Mouse (Mus musculus) embryonic facial prominence, embryonic 13.5 days (tissue): ENCODE data around the gene Nrxn1. TPM values are rescaled to one million over a fixed set of nuclear protein-coding genes. Genes with fewer than 3 reads are reported as not detected.
"Not testable (repeated sequence)": the region's sequence is repeated elsewhere in the genome, so short reads cannot be mapped to it uniquely, and the experiment has no call there.

Experiments used
- ATAC-seq: fragments of 200-750 bp; cut with Nextera tagmentation; 2 replicates; pipeline ENCODE4 v1.8.0; 2017; ENCODE audit warnings: low read depth; ENCODE audit not compliant: insufficient number of reproducible peaks, insufficient read depth, low FRiP score, low TSS enrichment
- H3K27ac ChIP-seq: fragments of 300-500 bp; sonication (generic); 2 replicates; pipeline ENCODE4 v1.5.1; 2015; ENCODE audit warnings: moderate library complexity, mild to moderate bottlenecking, inconsistent platforms
- H3K27me3 ChIP-seq: fragments of 300-500 bp; sonication (generic); 2 replicates; pipeline ENCODE4 v1.6.1; 2015; ENCODE audit warnings: mild to moderate bottlenecking, inconsistent platforms
- H3K36me3 ChIP-seq: fragments of 300-500 bp; sonication (generic); 2 replicates; pipeline ENCODE4 v1.6.1; 2015; ENCODE audit warnings: mild to moderate bottlenecking, inconsistent platforms
- H3K4me1 ChIP-seq: fragments of 300-500 bp; sonication (generic); 2 replicates; pipeline ENCODE4 v1.6.1; 2015; ENCODE audit warnings: inconsistent platforms
- H3K4me2 ChIP-seq: fragments of 300-500 bp; sonication (generic); 2 replicates; pipeline ENCODE4 v1.6.1; 2015; ENCODE audit warnings: moderate library complexity, mild to moderate bottlenecking, inconsistent platforms
- H3K4me3 ChIP-seq: fragments of 300-500 bp; sonication (generic); 2 replicates; pipeline ENCODE4 v1.5.1; 2015; ENCODE audit warnings: mild to moderate bottlenecking, inconsistent platforms
- H3K9ac ChIP-seq: fragments of 300-500 bp; sonication (generic); 2 replicates; pipeline ENCODE4 v1.6.1; 2015; ENCODE audit warnings: mild to moderate bottlenecking, inconsistent platforms
- H3K9me3 ChIP-seq: fragments of 300-500 bp; sonication (generic); 2 replicates; pipeline ENCODE4 v1.6.1; 2016; ENCODE audit warnings: inconsistent platforms
- WGBS: fragments of 180-500 bp; shearing (Covaris S2); methylation state at CpG from one replicate; pipeline ENCODE4 v1.1.7; 2015; ENCODE audit warnings: mixed read lengths; 5-methylcytosine and 5-hydroxymethylcytosine counted together
- polyA plus RNA-seq: library from polyadenylated mRNA; unstranded; fragments of >200 nt; fragmentation: Nextera tagmentation; extraction: Ambion mirVana; gene quantifications from 2 replicates; pipeline ENCODE4 v1.2.1, GENCODE M21; 2015

Nrxn1 gene
- polyA plus RNA-seq, 1 experiment from 2014 or later, result 10.3 TPM

DNA sequence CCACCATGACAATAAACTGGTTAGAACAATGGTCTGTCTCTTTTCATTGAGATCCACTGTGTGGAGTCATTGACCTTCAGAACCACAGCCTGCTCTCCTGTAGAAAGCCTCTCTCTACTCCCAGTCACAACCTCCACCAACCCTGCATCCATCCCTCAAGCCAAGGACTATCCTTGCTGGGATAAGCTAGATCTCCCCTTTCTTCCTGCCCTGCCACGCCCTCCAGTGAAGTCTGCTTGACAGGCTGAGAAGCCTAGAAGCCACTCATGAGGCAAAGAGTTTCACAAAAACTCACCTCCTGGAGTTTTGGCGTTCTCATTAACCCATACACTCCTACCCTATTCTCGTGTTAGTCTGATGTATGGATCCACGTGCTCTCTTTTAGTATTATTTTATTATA, 821.7 kb downstream of the Nrxn1 start:
- no peak overlapping the region for H3K9ac ChIP-seq
- H3K4me1 ChIP-seq, result no peaks in the 10 kb centered on the region
- no peaks in the 10 kb centered on the region for H3K36me3 ChIP-seq
- H3K9me3 ChIP-seq, result no peaks in the 10 kb centered on the region
- H3K27me3 ChIP-seq, result no peaks in the 10 kb centered on the region
- no peak overlapping the region for H3K27ac ChIP-seq
- H3K4me3 ChIP-seq, result no peak overlapping the region
- WGBS, result 20% methylated on average over 4 of the region's 4 CpGs
- H3K4me2 ChIP-seq, result no peak overlapping the region
- ATAC-seq, result no peak

DNA sequence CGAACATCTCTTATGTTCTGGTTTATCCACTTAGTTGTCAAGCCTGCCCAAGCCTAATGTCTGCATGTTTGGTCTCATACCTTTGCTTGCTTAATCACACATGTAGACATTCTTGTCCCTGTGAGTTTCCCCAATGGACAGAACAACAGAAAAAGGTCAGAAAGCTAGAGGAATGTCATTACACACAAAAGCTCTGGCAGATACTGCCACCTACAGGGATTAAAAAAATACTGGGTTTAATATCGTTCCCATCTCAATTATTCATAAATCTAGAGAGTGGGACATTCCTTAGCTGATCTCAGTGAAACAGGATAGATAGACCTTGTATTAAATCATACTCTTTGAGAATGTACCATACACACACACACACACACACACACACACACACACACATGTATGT, 823.7 kb downstream of the Nrxn1 start:
- Histone ChIP-seq H3K9me3 (no peaks in the 10 kb centered on the region), H3K27ac (no peak overlapping the region), H3K4me3 (no peak overlapping the region), H3K4me1 (no peaks in the 10 kb centered on the region), H3K9ac (no peak overlapping the region), H3K27me3 (no peaks in the 10 kb centered on the region), H3K4me2 (no peak overlapping the region), H3K36me3 (no peaks in the 10 kb centered on the region)
- ATAC-seq, result no peak
- 72% methylated on average over 2 of the region's 2 CpGs for WGBS

DNA sequence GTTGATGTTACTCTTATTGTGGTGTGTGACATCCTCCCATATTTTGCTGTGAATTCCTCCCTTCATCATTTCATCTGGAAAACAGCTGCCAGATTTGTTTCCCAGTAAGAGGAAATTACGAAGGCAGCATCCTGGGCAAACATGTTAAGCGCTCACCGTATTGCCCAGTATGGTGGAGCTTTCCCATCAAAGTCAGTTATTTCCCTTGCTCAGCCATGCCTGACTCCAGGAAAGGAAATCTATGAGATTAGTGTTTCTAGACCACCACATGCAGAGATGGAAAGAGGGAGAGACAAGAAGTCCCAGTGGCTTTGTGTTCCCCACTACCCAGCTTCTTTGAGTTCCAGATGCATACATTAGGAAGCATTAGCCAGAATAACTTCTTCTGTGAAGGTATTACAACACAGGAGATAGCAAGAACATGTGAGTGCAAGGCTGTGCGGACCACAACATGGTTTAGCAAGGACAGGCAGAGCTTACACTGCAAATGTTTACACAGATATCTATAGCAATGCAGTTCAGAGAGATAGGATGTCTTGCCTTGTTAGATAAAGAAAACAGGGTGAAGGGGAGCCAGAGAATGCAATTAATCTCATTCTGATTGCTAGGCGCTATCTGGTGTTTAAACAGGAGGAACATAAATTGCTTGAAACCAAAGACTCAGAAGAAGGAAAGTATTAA, 839.3 kb downstream of the Nrxn1 start:
- H3K4me3 ChIP-seq, result no peak overlapping the region
- no peaks in the 10 kb centered on the region for H3K9me3 ChIP-seq
- no peak overlapping the region for H3K27ac ChIP-seq
- H3K36me3 ChIP-seq, result no peaks in the 10 kb centered on the region
- H3K27me3 ChIP-seq, result no peaks in the 10 kb centered on the region
- H3K9ac ChIP-seq, result no peak overlapping the region
- peaks cover 6% of the 10 kb centered on the region for H3K4me1 ChIP-seq
- WGBS, result 61% methylated on average over 5 of the region's 5 CpGs
- H3K4me2 ChIP-seq, result no peak overlapping the region
- no peak for ATAC-seq

DNA sequence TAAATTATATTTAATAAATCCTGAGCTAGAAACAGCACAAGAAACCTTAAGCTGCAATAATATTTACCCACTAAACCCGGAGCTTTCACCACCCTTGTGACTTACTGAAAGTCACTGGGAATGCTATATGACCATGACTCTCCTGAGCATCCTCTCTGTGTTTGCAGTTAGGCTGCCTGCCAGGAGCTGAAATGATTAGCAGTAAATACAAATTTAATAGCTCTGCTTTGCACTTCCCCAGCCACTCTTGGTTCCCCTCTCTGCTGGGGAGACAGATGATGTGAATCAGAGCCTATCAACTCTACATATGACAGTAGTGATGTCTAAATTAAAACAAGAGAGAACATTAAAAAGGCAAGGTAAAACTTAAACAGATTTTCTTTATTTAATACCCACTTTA, 840.7 kb downstream of the Nrxn1 start:
- no peak overlapping the region for H3K9ac ChIP-seq
- H3K27ac ChIP-seq, result no peak overlapping the region
- H3K27me3 ChIP-seq, result no peaks in the 10 kb centered on the region
- H3K4me1 ChIP-seq, result peaks cover 6% of the 10 kb centered on the region
- no peak overlapping the region for H3K4me2 ChIP-seq
- H3K9me3 ChIP-seq, result no peaks in the 10 kb centered on the region
- no peak for ATAC-seq
- H3K36me3 ChIP-seq, result no peaks in the 10 kb centered on the region
- no peak overlapping the region for H3K4me3 ChIP-seq
- 59% methylated on average over 1 of the region's 1 CpGs for WGBS

DNA sequence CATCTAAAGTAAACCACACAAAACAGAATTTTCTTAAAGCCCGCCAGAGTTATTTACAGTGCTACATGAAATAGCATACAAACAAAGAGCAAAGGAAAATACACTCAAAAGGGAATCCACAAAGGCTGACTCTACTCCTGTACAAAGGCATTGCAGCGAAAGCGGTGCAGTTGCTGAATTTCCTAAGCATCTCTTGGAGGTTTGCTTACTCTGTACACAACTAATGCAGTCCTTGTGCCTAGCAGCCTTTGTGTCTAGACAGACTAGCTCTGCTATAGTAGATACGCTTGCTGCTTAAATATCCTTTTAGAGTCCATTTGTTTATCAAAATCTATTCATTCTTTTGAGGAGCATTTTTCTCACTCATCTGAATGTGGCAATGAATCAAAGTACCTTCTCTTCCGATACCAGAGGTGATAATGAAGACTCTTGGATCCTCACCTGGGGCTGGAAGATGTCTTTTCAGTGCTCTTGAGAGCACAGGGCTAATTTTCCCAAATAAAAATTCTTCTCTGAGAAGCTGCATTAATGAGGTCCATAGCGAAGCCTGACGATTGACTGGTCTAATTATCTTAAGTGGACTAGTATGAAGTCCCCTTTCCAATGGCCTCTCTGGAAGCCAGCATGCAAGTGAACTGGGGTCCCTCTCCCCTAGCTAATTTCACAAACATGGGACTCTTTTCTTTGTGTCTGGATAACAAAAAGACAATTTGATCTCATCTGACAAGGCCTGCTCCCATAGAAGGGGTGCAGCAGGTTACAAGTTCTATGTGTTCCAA, 845.6 kb downstream of the Nrxn1 start:
- Histone ChIP-seq H3K36me3 (no peaks in the 10 kb centered on the region), H3K9ac (no peak overlapping the region), H3K4me1 (no peaks in the 10 kb centered on the region), H3K4me3 (no peak overlapping the region), H3K27ac (no peak overlapping the region), H3K9me3 (no peaks in the 10 kb centered on the region), H3K27me3 (no peaks in the 10 kb centered on the region), H3K4me2 (no peak overlapping the region)
- WGBS, result 84% methylated on average over 7 of the region's 7 CpGs
- ATAC-seq, result no peak

DNA sequence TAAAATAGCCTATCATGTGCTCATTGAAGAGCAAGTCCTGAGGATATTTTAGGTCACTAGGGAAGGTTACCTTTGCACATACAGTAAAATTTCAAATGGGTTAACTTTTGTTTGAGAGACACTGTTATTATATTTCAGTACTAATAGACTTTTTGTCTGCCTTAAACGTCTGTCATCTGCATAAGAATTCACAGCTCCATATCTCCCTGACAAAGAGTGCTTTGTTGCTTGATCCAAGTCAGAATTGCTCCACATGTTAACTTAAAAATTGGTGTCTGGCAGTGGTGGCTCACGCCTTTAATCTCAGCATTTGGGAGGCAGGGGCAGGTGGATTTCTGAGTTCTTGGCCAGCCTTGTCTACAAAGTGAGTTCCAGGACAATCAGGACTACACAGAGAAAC, 848.5 kb downstream of the Nrxn1 start:
- WGBS, result 46% methylated on average over 2 of the region's 2 CpGs
- Histone ChIP-seq H3K4me2 (no peak overlapping the region), H3K36me3 (no peaks in the 10 kb centered on the region), H3K4me1 (no peaks in the 10 kb centered on the region), H3K27me3 (no peaks in the 10 kb centered on the region), H3K9ac (no peak overlapping the region), H3K27ac (no peak overlapping the region), H3K9me3 (no peaks in the 10 kb centered on the region), H3K4me3 (no peak overlapping the region)
- no peak for ATAC-seq

DNA sequence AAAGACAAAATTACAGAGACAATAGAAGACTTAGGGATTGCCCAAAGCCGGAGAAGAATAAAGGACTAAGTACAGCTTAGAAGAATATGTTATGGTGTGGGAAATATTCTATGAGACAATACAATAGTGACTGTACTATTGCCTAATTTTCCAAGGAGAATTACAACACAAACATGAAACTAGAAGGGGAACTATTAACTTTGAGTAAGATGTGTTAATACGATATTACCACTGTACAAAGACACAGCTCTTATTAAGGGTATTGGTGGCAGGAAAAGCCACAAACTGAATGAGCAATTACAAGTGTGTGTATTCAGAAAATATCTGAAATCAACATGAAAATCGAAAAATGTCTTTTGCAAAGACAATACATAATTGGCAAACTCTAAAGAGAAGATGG, 853.9 kb downstream of the Nrxn1 start:
- Histone ChIP-seq H3K27me3 (no peaks in the 10 kb centered on the region), H3K36me3 (no peaks in the 10 kb centered on the region), H3K27ac (no peak overlapping the region), H3K9ac (no peak overlapping the region), H3K4me3 (no peak overlapping the region), H3K4me1 (no peaks in the 10 kb centered on the region), H3K4me2 (no peak overlapping the region), H3K9me3 (no peaks in the 10 kb centered on the region)
- 80% methylated on average over 3 of the region's 3 CpGs for WGBS
- no peak for ATAC-seq

DNA sequence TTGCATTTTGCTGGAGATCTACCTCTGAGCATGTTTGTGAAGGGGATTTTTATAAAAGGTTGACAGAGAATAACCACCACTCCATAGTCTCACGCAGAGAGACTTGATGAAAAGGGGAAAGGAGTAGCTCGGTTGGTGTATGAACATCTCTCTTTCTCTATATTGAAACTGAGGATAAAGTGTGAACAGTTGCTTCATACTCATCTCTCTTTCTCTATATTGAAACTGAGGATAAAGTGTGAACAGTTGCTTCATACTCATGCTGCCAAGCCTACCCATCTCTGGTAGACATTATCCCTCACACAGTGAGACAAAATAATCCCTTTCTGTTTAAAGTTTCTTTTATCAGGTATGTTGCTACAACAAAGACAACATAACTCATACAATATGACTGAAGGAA, 854.4 kb downstream of the Nrxn1 start:
- no peak overlapping the region for H3K9ac ChIP-seq
- no peaks in the 10 kb centered on the region for H3K9me3 ChIP-seq
- H3K4me3 ChIP-seq, result no peak overlapping the region
- H3K27ac ChIP-seq, result no peak overlapping the region
- H3K36me3 ChIP-seq, result no peaks in the 10 kb centered on the region
- H3K4me2 ChIP-seq, result no peak overlapping the region
- 89% methylated on average over 2 of the region's 2 CpGs for WGBS
- no peaks in the 10 kb centered on the region for H3K27me3 ChIP-seq
- no peak for ATAC-seq
- H3K4me1 ChIP-seq, result no peaks in the 10 kb centered on the region

DNA sequence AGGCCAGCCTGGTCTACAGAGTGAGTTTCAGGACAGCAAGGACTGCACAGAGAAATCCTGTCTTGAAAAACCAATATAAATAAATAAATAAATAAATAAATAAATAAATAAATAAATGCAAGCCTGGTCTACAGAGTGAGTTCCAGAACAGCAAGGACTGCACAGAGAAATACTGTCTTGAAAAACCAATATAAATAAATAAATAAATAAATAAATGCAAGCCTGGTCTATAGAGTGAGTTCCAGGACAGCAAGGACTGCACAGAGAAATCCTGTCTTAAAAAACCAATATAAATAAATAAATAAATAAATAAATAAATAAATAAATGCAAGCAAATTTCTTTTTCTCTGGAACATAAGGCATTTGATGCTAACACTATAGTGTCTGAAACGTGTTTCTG, 857.2 kb downstream of the Nrxn1 start:
- H3K4me2 ChIP-seq, H3K36me3 ChIP-seq, H3K4me3 ChIP-seq, H3K9ac ChIP-seq, H3K9me3 ChIP-seq, ATAC-seq, H3K4me1 ChIP-seq, H3K27ac ChIP-seq, H3K27me3 ChIP-seq: not testable (repeated sequence)
- 81% methylated on average over 1 of the region's 1 CpGs for WGBS

DNA sequence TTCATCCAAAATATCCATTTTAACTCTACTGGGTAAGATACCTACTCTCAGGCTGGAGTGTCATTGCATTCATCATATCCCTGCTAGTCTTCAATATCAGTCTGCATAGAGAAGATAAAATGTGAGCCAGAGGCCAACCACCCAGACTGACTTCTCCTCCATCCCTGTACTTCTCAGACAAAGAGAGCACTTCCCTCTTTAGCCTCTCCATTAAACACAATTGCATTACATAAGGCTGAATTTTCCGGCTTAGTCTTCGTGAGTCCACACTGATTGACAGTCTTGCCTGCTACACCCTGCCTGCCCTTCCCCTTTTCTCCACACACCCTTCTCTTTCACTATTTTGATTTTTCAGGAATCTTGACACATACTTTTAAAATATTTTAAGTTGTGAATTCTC, 858.1 kb downstream of the Nrxn1 start:
- Histone ChIP-seq H3K9me3 (no peaks in the 10 kb centered on the region), H3K27ac (no peak overlapping the region), H3K36me3 (no peaks in the 10 kb centered on the region), H3K27me3 (no peaks in the 10 kb centered on the region), H3K4me2 (no peak overlapping the region), H3K4me3 (no peak overlapping the region), H3K9ac (no peak overlapping the region), H3K4me1 (no peaks in the 10 kb centered on the region)
- WGBS, result 77% methylated on average over 2 of the region's 2 CpGs
- ATAC-seq, result no peak

DNA sequence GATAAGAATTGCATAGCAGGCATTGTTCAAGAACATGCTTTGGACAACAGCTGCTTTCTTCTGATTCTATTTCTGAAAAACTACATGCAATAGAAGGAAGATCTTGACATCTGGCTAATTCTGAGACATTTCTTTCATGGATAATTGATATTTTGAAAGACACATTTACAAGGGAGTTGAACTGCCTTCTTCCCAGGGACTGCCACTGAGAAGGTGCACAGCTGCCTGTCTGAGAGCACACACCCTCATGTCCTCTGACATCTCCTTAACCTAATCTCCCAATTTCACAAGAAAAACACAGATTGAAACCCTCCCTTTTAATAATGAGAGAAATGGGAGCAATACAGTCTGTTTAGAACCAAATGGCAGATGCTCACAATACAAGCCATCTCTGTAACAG, 884.3 kb downstream of the Nrxn1 start:
- Histone ChIP-seq H3K4me1 (no peaks in the 10 kb centered on the region), H3K27me3 (no peaks in the 10 kb centered on the region), H3K9ac (no peak overlapping the region), H3K9me3 (no peaks in the 10 kb centered on the region), H3K36me3 (no peaks in the 10 kb centered on the region), H3K27ac (no peak overlapping the region), H3K4me3 (no peak overlapping the region), H3K4me2 (no peak overlapping the region)
- no peak for ATAC-seq

DNA sequence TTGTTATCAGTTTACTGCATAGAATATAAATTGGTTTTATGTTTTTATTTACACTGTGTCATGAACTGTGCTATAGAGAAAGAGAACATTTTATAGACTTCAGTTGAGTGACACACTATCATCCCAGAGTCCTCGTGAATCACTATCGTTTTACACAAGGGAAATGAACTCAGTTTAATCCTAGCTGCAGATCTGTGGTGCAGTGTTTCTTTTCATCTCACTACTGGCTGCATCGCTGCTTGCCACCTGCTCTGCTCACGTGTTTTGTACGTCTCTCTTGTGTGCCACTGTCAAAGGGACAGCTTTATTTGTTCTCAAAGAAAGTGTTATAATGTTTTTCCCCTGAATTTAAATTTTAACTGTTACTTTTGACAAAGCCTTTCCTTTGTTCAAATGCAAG, 885.3 kb downstream of the Nrxn1 start:
- Histone ChIP-seq H3K36me3 (no peaks in the 10 kb centered on the region), H3K4me2 (no peak overlapping the region), H3K4me1 (no peaks in the 10 kb centered on the region), H3K9ac (no peak overlapping the region), H3K9me3 (no peaks in the 10 kb centered on the region), H3K27me3 (no peaks in the 10 kb centered on the region), H3K4me3 (no peak overlapping the region), H3K27ac (no peak overlapping the region)
- no peak for ATAC-seq
- 65% methylated on average over 5 of the region's 5 CpGs for WGBS
